Mouse (Mus musculus): ENCODE results near the gene Adamts17.

The Adamts17 gene

GRCm38 (mm10) chr7:67036502-67037485 lies 197.3 kb downstream of the Adamts17 start:
- no peak for DNase-seq

DNA sequence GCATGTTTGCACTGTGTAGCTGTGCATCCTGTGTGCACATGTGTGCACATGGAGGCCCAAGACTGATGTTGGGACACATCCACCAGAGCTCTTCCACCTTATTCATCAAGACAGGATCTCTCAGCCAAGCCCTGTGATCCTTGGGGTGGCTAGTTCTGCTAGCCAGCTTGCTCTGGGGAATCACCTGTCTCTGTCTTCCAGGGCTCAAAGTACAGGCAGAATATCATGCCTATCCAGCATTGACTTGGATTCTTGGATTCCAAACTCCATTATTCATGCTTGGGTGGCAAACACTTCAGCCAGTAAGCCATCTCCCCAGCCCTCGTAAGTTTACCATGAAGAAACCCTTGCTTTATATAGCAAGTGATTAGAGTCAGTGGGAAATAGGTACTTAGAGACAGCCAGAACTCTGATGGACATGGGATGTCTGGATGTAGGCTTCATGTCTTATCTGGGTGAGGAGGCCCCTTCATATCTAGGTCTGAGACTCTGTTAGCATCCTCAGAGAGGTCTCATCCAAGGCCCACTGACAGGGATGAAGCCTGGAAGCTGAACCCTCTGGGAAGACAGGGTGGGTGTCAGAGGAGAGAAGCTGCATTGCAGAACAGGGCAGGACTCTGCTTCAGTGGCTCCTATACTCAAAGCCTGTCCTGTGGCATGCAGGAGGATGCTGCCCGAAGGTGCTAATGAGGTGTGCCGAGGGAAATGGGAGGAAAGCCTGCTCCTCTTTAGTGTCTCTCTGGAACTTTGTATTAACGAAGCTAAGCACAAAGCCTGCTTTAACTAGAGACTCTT lies 198.4 kb downstream of the Adamts17 start:
- no peak for DNase-seq

GRCm38 (mm10) chr7:67039143-67039542 lies 199.6 kb downstream of the Adamts17 start:
- DNase-seq = no peak

- DNase-seq = peak in 1 of 2 experiments; percentile 12
Measured at GRCm38 (mm10) chr7:67039861-67040260, 200.3 kb downstream of the Adamts17 start.

- no peak for DNase-seq
Measured at GRCm38 (mm10) chr7:67041685-67042084, 202.2 kb downstream of the Adamts17 start.

DNA sequence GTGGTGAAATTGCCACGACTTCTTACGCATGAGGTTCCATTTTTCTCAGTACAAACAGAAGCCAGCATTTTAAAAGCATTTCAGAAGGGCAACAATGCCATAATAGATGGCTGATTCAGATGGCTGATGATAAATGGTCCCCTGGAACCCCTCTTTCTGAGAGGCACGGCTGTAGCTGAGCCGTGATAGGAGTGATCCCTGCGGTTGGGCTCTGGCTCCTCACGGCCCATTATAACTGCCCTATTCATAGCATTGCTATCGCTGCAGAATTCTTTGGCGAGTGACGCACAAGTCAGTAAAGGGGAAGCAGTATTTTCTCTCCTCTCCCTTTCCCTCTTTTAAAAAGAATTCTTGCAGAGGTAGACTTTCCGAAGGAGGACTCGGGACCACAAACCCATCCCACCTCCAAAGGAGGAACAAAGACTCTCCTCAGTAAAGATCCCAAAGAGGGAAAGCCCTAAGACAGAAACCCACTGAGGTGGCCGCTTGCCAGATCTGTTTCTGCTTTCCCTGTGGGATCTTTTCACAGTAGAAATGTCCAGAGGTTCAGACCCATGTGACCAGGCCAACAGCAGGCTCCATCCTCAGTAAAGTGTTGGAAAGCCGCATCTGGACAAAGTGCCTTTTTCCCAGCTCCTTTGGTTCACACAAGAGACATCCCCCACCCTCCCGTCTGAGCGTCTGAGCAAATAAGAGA lies 204.7 kb downstream of the Adamts17 start:
- no peak for DNase-seq

GRCm38 (mm10) chr7:67045202-67045601 lies 205.7 kb downstream of the Adamts17 start:
- DNase-seq = no peak

DNA sequence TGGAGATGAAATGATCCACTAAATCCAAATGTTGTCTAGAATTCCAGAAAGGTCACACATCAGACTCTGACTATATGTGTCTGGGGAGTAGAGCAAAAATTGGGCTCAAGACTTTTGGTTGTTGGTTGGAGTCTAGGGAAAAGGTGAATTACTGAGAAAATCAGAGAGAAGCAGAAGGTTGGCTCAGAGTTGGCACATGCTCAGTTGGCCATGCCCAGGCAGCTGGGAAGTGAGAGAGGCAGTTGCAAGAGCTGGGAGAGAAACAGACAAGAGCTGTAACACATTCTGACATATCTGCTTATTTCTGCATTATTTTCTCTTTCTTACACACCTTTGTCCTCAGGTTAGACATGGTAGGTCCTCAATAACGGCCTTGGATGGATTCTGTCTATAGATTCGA lies 209.7 kb downstream of the Adamts17 start:
- DNase-seq = peak in 1 of 2 experiments; percentile 17

GRCm38 (mm10) chr7:67050424-67050823 lies 210.9 kb downstream of the Adamts17 start:
- DNase-seq = no peak

DNA sequence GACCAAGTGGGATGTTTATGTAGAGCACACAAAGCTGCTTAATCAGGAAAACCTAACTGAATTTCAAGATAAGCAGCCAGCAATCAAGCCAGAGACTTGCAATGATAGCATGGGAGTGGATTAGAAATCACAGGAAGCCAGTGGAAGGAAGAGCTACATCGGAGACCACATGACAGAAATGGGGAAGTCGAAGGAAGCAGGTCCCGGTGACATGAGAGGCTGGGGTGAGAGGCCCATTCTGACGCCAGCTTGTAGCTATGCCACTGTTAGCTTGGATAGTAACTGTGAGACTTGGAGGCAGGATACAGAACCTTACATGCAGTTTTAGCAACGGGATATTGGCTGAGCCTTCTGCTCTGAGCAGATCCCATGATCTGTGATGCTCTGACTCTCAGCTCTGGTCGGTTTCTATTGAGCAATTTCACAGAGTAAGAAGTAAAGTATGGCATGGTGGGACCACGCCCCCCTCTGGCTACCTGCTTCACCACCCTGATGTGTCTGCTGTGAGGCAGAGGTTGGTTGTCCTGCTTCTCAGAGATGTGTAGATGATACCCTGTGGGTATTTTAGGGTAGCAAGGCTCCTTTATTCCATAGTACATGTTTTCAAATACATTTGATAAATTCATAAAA lies 211.7 kb downstream of the Adamts17 start:
- no peak for DNase-seq

DNA sequence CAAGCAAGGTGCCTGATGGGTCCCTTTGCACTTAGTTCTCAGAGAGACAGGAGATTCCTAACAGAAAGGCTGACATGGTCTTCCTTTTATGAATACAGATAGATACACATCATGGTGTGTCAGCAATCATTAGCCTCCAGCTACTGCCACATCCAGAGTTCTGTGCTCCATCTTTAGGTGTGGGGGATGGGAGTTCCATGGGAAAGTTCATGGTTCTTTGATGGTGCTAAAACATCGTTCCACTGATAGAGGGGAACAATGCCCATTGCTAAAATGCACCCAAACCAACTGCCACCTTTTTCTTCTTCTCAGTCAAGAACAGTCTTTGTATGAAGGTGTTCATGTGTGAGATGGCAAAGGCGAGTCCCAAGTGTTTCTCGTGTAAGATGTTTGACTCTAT lies 215.3 kb downstream of the Adamts17 start:
- no peak for DNase-seq

GRCm38 (mm10) chr7:67055510-67055909 lies 216.0 kb downstream of the Adamts17 start:
- no peak for DNase-seq

DNA sequence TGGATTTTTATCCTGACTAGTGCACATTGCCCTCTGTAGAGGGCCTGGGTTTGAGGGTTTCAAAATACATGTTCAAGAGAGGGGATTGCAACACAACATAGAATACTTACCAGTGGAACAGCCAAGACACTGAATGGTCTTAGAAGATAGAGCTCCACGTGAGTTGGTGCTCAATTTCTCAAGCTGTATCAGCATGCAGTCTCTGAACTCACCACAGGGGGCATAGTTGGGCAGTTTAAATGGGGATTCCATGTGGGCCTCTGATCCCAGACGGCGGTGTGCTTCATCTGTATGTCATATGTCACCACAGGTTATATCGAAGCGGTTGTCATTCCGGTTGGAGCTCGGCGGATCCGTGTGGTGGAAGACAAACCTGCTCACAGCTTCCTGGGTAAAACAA lies 222.2 kb downstream of the Adamts17 start:
- DNase-seq = peak; percentile 41 to 64

- DNase-seq = no peak
Measured at GRCm38 (mm10) chr7:67062571-67062970, 223.0 kb downstream of the Adamts17 start.

DNA sequence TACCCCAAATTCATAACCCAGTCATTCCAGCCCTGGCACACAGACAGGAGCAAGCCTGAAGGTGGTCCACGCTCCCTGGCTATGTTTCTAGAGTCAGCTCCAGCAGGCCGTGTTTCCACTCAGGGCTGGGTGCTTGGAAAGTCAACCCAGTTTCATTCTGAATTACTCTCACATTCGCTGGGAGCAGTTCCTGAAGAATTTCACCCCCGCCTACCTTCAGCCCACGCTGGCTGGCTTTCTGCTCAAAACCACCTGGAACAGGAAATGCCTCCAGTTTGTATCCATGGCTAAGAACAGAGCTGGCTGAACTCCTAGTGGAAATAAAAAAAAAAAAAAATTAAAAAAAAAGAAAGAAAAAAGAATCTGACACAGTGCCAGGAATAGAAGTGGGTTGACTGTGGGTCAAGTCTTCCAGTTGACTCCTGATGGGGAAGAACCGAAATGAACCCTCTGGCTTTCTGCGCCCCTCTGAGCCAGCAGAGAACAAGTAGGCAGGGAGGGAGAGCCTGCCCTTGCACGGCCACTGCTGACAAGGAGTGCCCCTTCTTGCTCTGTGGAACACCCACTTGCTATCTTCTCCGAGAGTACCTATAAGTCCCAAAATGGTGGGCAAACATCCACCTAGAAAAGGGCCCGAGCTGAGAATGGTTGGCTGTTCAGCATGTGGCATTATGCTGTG lies 225.2 kb downstream of the Adamts17 start:
- peak; percentile 29 to 64 for DNase-seq

GRCm38 (mm10) chr7:67065631-67066030 lies 226.1 kb downstream of the Adamts17 start:
- DNase-seq = peak in 1 of 2 experiments; percentile 30

DNA sequence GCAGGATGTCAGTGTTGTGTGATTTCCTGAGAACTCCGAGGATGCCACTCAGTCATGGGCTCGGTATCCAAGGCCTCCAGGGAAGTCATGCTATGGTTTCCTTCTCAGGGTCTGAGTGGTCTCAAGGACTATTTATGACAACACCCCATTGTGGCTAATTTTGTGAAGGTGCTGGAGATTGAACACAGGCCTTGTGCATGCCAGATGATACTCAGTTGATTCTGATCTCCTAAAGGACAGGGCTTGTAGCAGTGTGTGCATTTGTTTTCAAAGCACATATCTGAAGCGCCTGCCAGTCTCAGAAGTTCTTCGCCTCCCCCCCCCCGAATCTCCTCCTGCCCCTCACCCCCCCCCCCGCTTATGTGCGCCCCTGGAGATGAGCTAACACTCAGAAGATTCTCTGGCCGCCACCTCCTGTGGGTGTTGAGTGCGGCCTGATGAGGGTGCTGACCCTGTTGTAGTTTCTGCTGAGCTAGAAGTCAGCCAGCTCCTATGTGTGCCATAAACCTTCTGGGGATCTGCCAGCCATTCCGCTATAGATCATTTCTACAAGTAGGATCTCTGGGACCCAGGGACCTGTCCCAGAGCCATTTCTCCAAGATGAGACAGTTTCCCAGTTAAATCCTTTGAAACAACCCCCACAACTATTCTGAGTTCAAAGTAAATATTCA lies 232.6 kb downstream of the Adamts17 start:
- DNase-seq = no peak

GRCm38 (mm10) chr7:67082751-67083150 lies 243.2 kb downstream of the Adamts17 start:
- no peak for DNase-seq

DNA sequence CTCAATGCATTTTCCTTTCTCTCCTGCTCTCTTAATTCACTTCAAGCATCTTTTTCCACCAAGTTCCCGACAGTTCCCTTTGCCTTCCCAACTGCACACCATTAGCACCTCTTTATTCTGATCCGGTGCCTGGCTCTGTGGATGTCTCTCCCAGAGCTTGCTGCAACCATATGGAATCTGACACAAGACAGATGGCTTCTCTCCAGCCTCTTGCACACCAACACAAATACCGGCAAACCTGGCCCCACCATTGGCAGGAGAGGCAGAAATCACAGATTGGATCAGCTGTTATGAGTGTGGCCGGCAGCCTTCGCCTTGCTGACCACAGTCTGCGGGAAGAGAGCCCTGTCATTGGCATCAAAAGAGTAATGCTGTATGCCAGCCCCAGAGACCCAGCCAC lies 248.2 kb downstream of the Adamts17 start:
- DNase-seq = no peak

DNA sequence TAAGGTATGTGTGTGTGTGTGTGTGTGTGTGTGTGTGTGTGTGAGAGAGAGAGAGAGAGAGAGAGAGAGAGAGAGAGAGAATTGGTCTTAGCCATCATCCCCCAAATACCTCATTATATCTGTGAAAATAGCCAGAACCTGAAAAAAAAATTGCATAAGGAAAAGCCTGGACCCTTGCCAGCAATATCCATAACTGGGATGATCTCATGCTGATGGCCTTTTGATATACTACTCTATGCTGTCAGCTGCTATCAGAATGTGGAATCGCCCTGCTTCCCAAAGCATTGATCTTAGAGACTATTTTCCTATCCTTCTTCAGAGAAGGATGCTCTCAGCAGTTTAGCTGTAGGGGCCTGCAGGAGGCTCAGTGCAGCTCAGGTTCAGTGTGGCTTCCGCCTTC lies 257.6 kb downstream of the Adamts17 start:
- DNase-seq = no peak

DNA sequence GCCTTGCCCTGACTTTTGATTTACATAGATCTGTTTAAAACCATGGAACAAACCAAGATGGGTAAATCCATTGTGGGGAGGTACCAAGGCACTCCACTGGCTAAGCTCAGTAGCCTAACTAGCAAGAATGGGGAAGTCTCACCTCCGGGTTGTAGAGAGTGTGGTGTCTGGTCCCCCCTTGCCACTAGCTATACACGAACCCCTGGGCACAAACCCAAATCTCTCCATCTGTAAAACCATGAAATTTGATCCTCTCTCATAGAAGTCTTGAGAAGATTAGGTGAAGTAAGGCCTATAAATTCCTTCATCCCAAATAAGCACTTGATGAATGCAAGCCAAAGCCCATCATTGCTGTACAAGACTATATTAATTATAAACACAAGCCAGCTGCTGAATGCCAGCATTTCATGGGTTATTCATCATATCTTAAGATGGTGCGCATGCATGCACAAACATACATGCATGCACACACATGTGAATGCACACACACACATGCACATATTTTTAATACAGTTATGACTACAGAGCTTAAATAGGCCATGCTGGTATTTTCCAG lies 262.0 kb downstream of the Adamts17 start:
- no peak for DNase-seq
